Mouse (Mus musculus): ENCODE data around the gene Dock9.
A peak's percentile ranks its signal among the peaks of the same experiment; 100 is the strongest.

Dock9 gene

GRCm38 (mm10) chr14:121791112-121791511, 6.5 kb downstream of the Dock9 start:
- DNase-seq: no peak

DNA sequence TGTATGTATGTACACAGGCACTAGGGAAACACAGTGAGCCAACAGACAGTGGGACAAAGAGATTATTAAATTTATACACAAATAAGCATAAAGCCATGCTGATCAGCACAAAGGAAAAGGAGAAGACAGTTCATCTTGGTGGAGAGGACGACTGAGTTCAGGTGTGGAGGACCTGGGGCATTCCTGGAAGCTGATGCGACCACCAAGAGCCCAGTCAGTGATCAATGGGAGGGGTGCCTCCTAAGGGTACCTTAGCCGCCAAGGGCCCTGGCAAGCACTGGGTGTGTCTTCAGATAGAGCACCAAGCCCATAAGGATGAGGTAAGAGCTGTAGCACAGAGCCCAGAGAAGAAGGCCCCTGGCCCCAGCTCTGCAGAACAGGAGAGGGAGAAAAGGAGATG, 8.4 kb downstream of the Dock9 start:
- no peak for DNase-seq

DNA sequence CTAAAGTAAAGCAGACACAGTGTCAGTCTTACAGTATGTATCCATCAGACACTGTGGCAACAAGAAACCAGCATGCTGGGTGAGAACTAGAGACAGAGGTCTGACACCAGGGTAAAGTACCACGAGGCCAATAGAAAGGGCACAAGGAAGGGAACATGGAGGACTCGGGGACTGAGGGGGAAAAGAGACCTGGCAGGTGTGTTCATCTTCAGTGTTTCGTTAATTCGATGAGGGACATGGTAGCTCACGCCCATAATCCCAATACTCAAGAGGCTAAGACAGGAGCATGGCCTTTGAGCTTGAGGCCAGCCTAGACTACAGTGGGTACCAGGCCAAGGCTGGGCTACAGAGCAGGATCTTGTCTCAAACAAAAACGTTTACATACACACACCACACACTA, 9.2 kb downstream of the Dock9 start:
- DNase-seq: no peak

DNA sequence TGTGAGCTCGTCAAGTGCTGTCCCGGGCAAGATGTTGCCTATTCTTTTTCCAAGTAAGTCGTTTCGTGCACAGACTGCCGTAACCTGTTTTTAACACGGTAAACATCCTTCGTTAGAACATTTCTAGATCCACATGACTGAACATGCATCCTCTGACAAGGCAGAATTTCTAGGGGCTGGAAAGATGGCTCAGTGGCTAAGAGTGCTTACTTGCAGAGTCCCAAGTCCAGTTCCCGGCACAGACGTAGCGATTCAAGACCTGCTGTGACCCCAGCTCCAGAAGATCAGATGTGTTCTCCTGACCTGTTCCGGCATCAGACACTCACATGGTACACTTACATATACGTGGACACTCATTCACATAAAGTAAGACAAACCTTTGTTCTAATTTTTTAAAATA, 10.2 kb downstream of the Dock9 start:
- no peak for DNase-seq

GRCm38 (mm10) chr14:121786900-121787299, 10.7 kb downstream of the Dock9 start:
- no peak for DNase-seq

GRCm38 (mm10) chr14:121785394-121785793, 12.2 kb downstream of the Dock9 start:
- DNase-seq: no peak

DNA sequence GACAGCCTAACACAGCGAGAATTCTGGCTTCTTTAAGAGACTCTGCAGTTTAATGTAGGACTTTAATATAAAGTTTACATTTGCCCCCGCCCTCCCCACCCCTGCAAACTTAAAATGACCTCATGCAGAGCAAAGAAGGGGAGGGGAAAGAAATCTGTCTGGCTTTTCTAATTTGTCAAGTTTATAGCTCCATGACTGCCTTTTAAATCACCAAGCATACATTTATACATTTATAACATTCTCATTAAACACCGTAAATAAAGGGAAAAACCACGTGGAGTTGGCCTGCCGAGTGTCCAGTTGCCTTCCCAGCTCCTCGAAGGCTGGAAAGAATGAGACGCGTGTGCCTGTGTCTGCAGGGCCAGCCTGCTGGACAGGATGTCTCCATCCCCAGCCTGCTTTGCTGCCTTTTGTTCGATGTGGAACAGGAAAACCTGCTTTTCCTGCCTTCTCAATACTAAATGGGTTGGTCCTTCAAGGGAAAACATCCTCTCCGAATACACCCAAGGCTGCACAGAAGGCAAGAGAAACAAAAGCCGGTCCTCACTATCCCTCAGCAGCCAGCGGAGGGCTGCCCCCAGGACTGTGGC, 16.6 kb downstream of the Dock9 start:
- no peak for DNase-seq

DNA sequence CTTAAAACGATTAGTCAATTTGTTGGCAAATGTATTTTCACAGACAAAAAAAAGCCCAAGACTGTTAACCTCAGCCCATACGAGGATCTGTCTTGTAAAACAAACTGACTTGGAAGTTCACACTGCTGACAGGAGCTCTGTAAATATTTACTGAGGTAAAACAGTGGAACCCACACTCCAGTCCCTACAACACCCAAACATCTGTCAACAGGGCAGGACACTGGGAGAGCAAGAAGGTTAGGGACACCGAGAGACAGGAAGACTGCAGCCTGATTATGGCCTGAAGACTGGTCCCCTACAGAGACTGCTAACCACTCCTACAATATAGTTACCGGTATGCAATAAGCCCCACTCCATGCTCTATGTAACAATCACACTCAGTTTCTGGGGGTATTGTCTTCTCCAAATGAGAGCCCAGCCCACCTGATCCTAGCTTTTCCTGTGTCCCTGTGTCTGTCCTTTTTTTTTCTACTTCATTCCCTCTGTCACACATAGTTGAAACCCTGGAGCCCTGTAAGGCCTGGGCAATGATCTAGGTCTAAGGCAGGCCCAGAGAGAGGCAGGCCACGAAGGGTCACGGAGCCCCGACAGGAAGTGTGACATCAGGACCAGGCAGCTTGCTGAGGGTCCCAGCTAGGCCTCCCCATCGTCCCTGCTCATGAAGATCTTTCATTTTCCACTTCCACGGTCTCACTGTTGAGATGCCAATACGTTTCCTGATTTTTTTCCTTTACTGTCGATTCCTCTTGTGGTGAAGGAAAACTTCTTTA, 17.3 kb downstream of the Dock9 start:
- no peak for DNase-seq

DNA sequence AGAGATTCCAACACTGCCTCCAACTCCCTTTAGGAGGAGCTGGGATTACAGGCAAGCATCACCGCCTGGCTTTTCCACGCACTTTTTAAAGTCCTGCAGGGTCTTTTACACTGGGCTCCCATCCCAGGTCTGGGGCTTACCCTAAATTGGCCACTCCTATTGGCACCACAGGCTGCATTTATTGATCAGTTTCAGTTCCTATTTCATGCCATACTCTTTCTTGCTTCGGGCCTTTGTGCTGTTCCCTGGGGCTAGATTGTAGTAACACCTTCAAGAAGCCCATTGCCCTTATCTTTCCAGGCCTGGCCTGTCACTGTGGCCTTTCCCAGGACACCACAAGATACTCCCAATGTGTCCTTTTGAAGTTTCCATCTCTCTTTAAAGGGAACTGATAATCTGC, 18.0 kb downstream of the Dock9 start:
- DNase-seq: no peak

- DNase-seq: no peak
These were observed 20.3 kb downstream of the Dock9 start for GRCm38 (mm10) chr14:121777279-121777831.

DNA sequence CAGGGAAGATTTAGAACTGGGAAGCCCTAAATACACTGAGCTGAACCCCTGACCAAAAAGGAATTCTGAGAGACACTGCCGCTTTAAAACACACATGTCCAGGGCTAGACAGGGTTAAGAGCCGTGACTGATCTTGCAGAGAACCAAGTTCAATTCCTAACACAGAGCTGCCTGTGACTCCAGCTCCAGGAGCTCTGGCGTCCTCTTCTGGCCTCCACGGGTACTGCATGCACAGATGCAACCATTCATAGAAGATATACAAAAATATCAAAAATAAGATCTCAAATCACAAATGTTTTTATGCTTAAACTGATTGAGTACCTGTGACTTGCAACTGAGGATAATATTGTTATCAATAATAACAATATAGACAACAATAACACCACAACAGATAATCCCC, 20.9 kb downstream of the Dock9 start:
- no peak for DNase-seq

- DNase-seq: no peak
These were observed 35.6 kb downstream of the Dock9 start for GRCm38 (mm10) chr14:121762021-121762452.

DNA sequence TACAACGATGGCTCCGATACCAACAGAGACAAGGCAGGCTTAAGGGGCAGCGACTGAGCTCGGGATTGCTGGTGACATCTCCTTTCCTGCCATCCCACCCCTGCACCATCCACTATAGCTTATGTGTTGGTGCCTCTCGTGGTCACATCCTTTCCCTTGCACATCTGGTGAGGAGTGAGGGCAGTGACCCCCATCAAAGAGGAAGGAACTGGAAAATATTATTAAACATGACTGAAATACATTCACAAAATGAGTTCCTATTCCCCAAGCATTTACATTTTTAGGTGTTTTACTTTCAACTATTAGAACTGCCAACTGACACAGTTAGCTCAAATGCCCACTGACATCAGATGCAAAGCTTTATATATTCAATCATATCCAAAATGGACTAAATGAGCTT, 37.2 kb downstream of the Dock9 start:
- DNase-seq: no peak

GRCm38 (mm10) chr14:121754110-121754509, 43.5 kb downstream of the Dock9 start:
- DNase-seq: no peak

GRCm38 (mm10) chr14:121752686-121753426, 44.8 kb downstream of the Dock9 start:
- DNase-seq: no peak

DNA sequence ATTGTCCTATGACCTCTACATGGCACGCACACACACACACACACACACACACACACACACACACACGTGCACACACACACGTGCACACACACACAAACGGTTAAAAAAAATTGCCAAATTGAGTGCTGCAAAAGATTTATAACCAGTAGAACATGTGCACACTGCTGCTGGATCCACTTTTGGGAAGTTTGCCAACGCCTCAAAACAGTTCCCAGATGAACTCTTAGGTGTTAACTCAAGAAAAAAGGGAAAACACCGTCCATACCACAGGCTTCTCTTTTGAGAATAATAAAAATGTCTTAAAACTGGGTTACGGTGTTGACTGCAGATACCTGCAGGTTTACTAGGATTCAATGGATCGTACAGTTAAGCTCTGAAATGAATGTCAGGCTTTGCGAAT, 48.0 kb downstream of the Dock9 start:
- no peak for DNase-seq

- no peak for DNase-seq
These were observed 48.6 kb downstream of the Dock9 start for GRCm38 (mm10) chr14:121749084-121749483.

- no peak for DNase-seq
These were observed 50.3 kb downstream of the Dock9 start for GRCm38 (mm10) chr14:121747360-121747759.

- DNase-seq: no peak
These were observed 53.7 kb downstream of the Dock9 start for GRCm38 (mm10) chr14:121743787-121744417.

GRCm38 (mm10) chr14:121738431-121739403, 58.9 kb downstream of the Dock9 start:
- peak in 1 of 2 experiments; percentile 11 for DNase-seq

DNA sequence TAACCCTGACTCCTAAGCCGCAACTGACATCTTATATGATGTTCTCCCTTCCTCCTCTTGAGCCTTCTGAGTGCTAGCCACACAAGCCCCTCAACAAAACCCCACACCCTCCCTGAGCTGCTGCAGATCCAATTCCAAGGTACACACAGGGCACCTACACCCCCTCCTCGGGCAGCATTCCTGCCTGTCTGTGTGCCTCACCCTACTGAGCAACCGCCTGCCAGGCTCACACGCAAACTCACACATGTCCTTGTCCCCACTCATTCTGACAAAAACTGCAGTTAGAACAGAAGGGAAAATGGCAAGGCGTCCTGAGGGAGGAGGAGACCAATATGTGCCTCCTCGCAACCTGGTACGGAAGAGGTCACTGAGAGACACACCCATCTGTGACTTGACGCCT, 60.4 kb downstream of the Dock9 start:
- DNase-seq: no peak

DNA sequence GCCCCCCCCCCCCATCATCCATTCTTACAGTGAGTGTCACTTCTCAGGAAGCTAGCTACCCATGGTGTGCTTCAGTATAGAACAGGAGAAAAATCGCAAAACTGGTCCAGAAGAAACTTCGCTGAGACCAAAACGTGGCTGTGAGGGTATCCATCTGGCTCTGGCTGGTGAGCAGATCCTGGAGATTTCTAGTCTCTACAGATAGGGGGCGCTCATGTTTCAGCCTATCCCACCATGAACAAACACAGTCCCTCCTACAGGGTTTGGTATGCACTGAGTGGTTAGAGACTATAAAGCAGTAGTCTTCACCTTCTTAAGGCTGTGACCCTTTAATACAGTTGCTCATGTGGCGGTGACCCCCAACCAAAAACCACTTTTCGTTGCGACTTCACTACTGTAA, 62.0 kb downstream of the Dock9 start:
- DNase-seq: peak in 1 of 2 experiments; percentile 26

All from B cell, adult 2 months (primary cell).